Mouse (Mus musculus): ENCODE measurements around the gene Olfr523. TPM values are rescaled to one million over a fixed set of nuclear protein-coding genes. Genes with fewer than 3 reads are reported as not detected.

Olfr523 gene
- polyA plus RNA-seq, 1 experiment from 2014 or later, result not detected

GRCm38 (mm10) chr7:140184206-140184605, 11.2 kb downstream of the Olfr523 start:
- no peak overlapping the region for H3K4me3 ChIP-seq
- no peaks in the 10 kb centered on the region for H3K9me3 ChIP-seq
- no peak overlapping the region for H3K27ac ChIP-seq (replicated peaks)
- no peak for ATAC-seq (ENCODE audit: low FRiP score, low read depth)
- no peaks in the 10 kb centered on the region for H3K36me3 ChIP-seq
- no peaks in the 10 kb centered on the region for H3K4me1 ChIP-seq
- WGBS, result 83% methylated on average over 4 of the region's 4 CpGs
- no peaks in the 10 kb centered on the region for H3K27me3 ChIP-seq
- no peak overlapping the region for H3K9ac ChIP-seq (replicated peaks)
- H3K4me2 ChIP-seq (replicated peaks), result no peak overlapping the region

- 66% methylated on average over 18 of the region's 18 CpGs for WGBS
- no peak for ATAC-seq (ENCODE audit: low FRiP score, low read depth)
Observed at GRCm38 (mm10) chr7:140186646-140187620, 13.9 kb downstream of the Olfr523 start.

GRCm38 (mm10) chr7:140187721-140188390, 14.8 kb downstream of the Olfr523 start:
- H3K9me3 ChIP-seq, result no peaks in the 10 kb centered on the region
- H3K36me3 ChIP-seq, result no peaks in the 10 kb centered on the region
- H3K27ac ChIP-seq (replicated peaks), result no peak overlapping the region
- no peaks in the 10 kb centered on the region for H3K27me3 ChIP-seq
- H3K4me1 ChIP-seq, result no peaks in the 10 kb centered on the region
- H3K4me2 ChIP-seq (replicated peaks), result no peak overlapping the region
- WGBS, result 84% methylated on average over 7 of the region's 7 CpGs
- no peak overlapping the region for H3K4me3 ChIP-seq
- H3K9ac ChIP-seq (replicated peaks), result no peak overlapping the region
- ATAC-seq (ENCODE audit: low FRiP score, low read depth), result no peak

More at GRCm38 (mm10) chr7:140186646-140187620, 13.9 kb downstream of the Olfr523 start:
- H3K9ac ChIP-seq (replicated peaks), result no peak overlapping the region
- H3K27me3 ChIP-seq, result no peaks in the 10 kb centered on the region
- H3K4me3 ChIP-seq, result no peak overlapping the region
- H3K4me1 ChIP-seq, result no peaks in the 10 kb centered on the region
- H3K27ac ChIP-seq (replicated peaks), result no peak overlapping the region
- no peaks in the 10 kb centered on the region for H3K9me3 ChIP-seq
- H3K36me3 ChIP-seq, result no peaks in the 10 kb centered on the region
- H3K4me2 ChIP-seq (replicated peaks), result no peak overlapping the region

- Histone ChIP-seq H3K27me3 (no peaks in the 10 kb centered on the region), H3K27ac (replicated peaks) (no peak overlapping the region), H3K9ac (replicated peaks) (no peak overlapping the region), H3K36me3 (no peaks in the 10 kb centered on the region), H3K4me3 (no peak overlapping the region), H3K9me3 (no peaks in the 10 kb centered on the region), H3K4me2 (replicated peaks) (no peak overlapping the region), H3K4me1 (no peaks in the 10 kb centered on the region)
- 63% methylated on average over 4 of the region's 4 CpGs for WGBS
- no peak for ATAC-seq (ENCODE audit: low FRiP score, low read depth)
Observed at GRCm38 (mm10) chr7:140188391-140189328, 15.6 kb downstream of the Olfr523 start.

GRCm38 (mm10) chr7:140190435-140190834, 17.4 kb downstream of the Olfr523 start:
- no peak overlapping the region for H3K9ac ChIP-seq (replicated peaks)
- no peaks in the 10 kb centered on the region for H3K36me3 ChIP-seq
- H3K4me1 ChIP-seq, result no peaks in the 10 kb centered on the region
- ATAC-seq (ENCODE audit: low FRiP score, low read depth), result no peak
- no peak overlapping the region for H3K27ac ChIP-seq (replicated peaks)
- no peak overlapping the region for H3K4me3 ChIP-seq
- 84% methylated on average over 1 of the region's 1 CpGs for WGBS
- no peak overlapping the region for H3K4me2 ChIP-seq (replicated peaks)
- H3K27me3 ChIP-seq, result no peaks in the 10 kb centered on the region
- no peaks in the 10 kb centered on the region for H3K9me3 ChIP-seq

- Histone ChIP-seq H3K9me3 (no peaks in the 10 kb centered on the region), H3K36me3 (no peaks in the 10 kb centered on the region), H3K9ac (replicated peaks) (no peak overlapping the region), H3K4me3 (no peak overlapping the region), H3K4me2 (replicated peaks) (no peak overlapping the region), H3K4me1 (no peaks in the 10 kb centered on the region), H3K27me3 (no peaks in the 10 kb centered on the region), H3K27ac (replicated peaks) (no peak overlapping the region)
- no peak for ATAC-seq (ENCODE audit: low FRiP score, low read depth)
- WGBS, result 59% methylated on average over 2 of the region's 2 CpGs
Observed at GRCm38 (mm10) chr7:140192445-140192844, 19.4 kb downstream of the Olfr523 start.

- Histone ChIP-seq H3K4me1 (no peaks in the 10 kb centered on the region), H3K9me3 (no peaks in the 10 kb centered on the region), H3K4me3 (no peak overlapping the region), H3K9ac (replicated peaks) (no peak overlapping the region), H3K27ac (replicated peaks) (no peak overlapping the region), H3K27me3 (no peaks in the 10 kb centered on the region), H3K36me3 (no peaks in the 10 kb centered on the region), H3K4me2 (replicated peaks) (no peak overlapping the region)
- no peak for ATAC-seq (ENCODE audit: low FRiP score, low read depth)
- 94% methylated on average over 2 of the region's 2 CpGs for WGBS
Observed at GRCm38 (mm10) chr7:140192851-140193250, 19.8 kb downstream of the Olfr523 start.

- WGBS, result 92% methylated on average over 4 of the region's 4 CpGs
- H3K9me3 ChIP-seq, result no peaks in the 10 kb centered on the region
- ATAC-seq (ENCODE audit: low FRiP score, low read depth), result no peak
- H3K27me3 ChIP-seq, result no peaks in the 10 kb centered on the region
- H3K36me3 ChIP-seq, result no peaks in the 10 kb centered on the region
- no peak overlapping the region for H3K9ac ChIP-seq (replicated peaks)
- H3K4me2 ChIP-seq (replicated peaks), result no peak overlapping the region
- H3K4me3 ChIP-seq, result no peak overlapping the region
- H3K4me1 ChIP-seq, result no peaks in the 10 kb centered on the region
- no peak overlapping the region for H3K27ac ChIP-seq (replicated peaks)
Observed at GRCm38 (mm10) chr7:140194031-140194430, 21.0 kb downstream of the Olfr523 start.

- Histone ChIP-seq H3K27me3 (no peaks in the 10 kb centered on the region), H3K9me3 (no peaks in the 10 kb centered on the region), H3K4me3 (no peak overlapping the region), H3K27ac (replicated peaks) (no peak overlapping the region), H3K4me1 (no peaks in the 10 kb centered on the region), H3K36me3 (no peaks in the 10 kb centered on the region), H3K4me2 (replicated peaks) (no peak overlapping the region), H3K9ac (replicated peaks) (no peak overlapping the region)
- WGBS, result 86% methylated on average over 8 of the region's 8 CpGs
- ATAC-seq (ENCODE audit: low FRiP score, low read depth), result no peak
Observed at GRCm38 (mm10) chr7:140196002-140196401, 23.0 kb downstream of the Olfr523 start.

GRCm38 (mm10) chr7:140201090-140201489, 28.1 kb downstream of the Olfr523 start:
- H3K36me3 ChIP-seq, result no peaks in the 10 kb centered on the region
- WGBS, result 89% methylated on average over 4 of the region's 4 CpGs
- H3K4me2 ChIP-seq (replicated peaks), result no peak overlapping the region
- no peak overlapping the region for H3K4me3 ChIP-seq
- H3K27me3 ChIP-seq, result no peaks in the 10 kb centered on the region
- no peak overlapping the region for H3K27ac ChIP-seq (replicated peaks)
- no peak overlapping the region for H3K9ac ChIP-seq (replicated peaks)
- H3K4me1 ChIP-seq, result no peaks in the 10 kb centered on the region
- ATAC-seq (ENCODE audit: low FRiP score, low read depth), result no peak
- H3K9me3 ChIP-seq, result no peaks in the 10 kb centered on the region

GRCm38 (mm10) chr7:140205864-140206263, 32.8 kb downstream of the Olfr523 start, which contains the start of gene Olfr524:
Olfr524 (minus strand) TSS chr7:140205964.
- no peaks in the 10 kb centered on the region for H3K27me3 ChIP-seq
- H3K4me2 ChIP-seq (replicated peaks), result no peak within 1 kb of the TSS
- H3K36me3 ChIP-seq, result no peaks in the 10 kb centered on the region
- no peak within 1 kb of the TSS for H3K9ac ChIP-seq (replicated peaks)
- no peak within 1 kb of the TSS for H3K4me3 ChIP-seq
- H3K27ac ChIP-seq (replicated peaks), result no peak within 1 kb of the TSS
- H3K9me3 ChIP-seq, result no peaks in the 10 kb centered on the region
- no peak for ATAC-seq (ENCODE audit: low FRiP score, low read depth)
- H3K4me1 ChIP-seq, result no peaks in the 10 kb centered on the region

All from midbrain, embryonic 12.5 days (tissue).